Mouse (Mus musculus) kidney, adult 2 months (tissue): ENCODE results near the gene Fmn2.

Source experiments
- CTCF ChIP-seq: fragments of 200-500 bp; conservative IDR thresholded peaks from 2 replicates; pipeline ENCODE4 v1.5.1; 2011; ENCODE audit warnings: low read depth, mild to moderate bottlenecking, control low read depth, low read length, moderate library complexity, mixed read lengths; ENCODE audit not compliant: insufficient read depth, insufficient read length
- POLR2A ChIP-seq: fragments of 200-500 bp; IDR thresholded peaks from one replicate; pipeline ENCODE4 v1.6.1; 2011; ENCODE audit warnings: low read depth, low read length, control low read depth

DNA sequence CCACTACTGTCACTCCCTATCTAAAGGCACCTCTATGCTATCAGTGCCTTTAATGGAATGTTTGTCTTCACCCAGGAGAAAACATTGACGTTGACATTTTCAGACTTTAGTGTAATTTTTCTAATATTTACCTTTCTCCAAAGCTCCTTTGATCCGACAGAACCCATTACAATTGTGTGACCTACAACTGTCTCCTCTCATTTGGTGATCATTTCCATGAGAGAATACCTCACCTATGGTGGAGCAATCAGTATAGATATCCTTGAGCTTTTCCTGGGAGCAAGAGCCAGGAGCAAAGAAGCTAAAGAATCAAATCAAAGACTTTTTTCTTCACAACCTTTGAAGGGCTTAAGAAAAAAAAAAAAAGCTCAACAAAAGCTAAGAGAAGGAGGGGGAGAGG, 354.6 kb downstream of the Fmn2 start:
- no peak for TF ChIP-seq POLR2A
- TF ChIP-seq CTCF: no peak
